Mouse (Mus musculus): Measurements from ENCODE around the gene Daxx.
"Not testable (repeated sequence)": the region's sequence is repeated elsewhere in the genome, so short reads cannot be mapped to it uniquely, and the experiment has no call there.

Gene Daxx

DNA sequence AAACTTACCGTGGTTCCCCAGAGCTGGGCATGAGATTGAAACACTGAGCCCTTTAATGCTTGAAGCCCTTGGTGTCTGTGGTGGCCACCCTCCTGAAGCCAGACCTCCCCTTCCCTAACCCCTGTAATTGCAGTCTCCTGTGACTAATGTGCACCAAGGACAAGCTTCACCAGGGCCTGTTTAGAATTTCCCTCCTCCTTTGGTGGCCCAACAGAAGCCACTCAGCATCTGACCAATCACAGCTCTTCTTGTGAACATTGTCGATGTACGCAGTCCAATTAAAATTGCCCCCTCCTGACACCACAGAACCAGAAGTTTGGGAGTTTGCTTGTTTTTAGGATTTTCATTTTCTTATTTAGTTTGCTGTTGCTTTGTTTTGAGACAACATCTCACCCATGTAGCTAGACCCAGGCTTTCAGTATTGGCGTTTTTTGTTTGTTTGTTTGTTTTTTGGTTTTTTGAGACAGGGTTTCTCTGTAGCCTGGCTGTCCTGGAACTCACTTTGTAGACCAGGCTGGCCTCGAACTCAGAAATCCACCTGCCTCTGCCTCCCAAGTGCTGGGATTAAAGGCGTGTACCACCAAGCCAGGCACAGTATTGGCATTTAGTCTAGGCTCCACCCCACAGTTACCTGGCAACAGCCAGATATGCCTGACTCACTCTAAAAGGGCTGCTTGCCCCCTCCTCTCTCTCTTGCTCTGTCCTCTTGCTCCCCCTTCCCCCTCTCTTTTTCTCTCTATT is 5.1 kb upstream of the Daxx start:
- not testable (repeated sequence) for DNase-seq

DNA sequence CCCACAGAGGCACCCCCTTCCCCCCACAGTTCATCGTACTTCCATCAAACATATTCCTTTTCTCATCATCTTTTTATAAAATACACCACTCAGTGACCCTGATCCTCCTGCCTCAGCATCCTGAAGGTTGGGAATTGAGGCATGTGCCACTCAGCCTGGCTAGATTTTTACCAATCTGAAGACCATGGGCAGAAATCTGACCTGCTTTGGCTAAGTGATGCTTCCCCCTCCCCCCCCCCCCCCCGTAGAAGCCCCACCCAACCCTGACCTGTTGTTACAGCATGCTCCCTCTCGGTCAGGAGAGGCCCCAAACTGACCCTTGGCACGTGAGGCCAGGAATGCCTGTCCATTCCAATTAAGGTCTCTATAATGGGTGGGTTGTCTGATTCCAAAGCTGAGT is 4.4 kb upstream of the Daxx start, which contains the start of gene Platr17:
Platr17 (plus strand) TSS at position 301 of the 400 bp plus-strand sequence.
- not testable (repeated sequence) for DNase-seq

DNA sequence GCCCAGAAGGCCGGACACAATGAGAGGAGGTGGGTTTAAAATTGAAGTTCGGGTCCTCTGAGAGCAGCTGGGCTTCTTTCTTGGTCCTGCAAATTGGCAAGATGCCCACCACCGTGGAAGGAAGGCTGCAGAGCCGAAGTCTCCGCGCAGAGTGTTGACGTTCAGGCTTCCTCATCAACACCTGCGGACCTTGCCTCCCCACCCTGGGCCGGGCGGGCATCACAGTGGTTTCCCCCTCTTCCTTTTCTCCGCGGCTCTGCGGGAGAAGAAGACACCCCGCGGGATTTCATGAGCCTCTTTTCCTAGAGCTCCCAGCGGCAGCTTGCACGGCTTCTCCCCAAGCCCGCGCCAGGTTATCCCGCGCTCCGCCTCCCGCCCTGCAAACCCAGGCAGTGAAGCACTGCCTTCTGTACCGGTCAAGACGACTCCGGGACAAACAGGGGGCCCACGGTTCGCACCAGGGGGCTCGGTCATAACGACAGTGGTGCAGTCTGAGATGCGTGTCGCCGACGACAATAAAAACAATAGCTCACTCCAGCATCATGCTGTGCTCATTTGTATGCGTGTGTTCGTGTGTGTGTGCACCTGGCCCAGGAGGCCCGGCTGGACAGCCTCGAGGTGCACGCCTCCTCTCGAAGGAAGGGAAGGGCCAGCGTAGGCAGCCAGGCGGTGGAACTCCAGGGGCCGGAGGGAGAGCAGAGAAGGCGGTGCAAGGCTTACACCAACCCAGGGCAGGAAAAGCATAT is 710 bp upstream of the Daxx start:
- DNase-seq, result peak; percentile 57

DNA sequence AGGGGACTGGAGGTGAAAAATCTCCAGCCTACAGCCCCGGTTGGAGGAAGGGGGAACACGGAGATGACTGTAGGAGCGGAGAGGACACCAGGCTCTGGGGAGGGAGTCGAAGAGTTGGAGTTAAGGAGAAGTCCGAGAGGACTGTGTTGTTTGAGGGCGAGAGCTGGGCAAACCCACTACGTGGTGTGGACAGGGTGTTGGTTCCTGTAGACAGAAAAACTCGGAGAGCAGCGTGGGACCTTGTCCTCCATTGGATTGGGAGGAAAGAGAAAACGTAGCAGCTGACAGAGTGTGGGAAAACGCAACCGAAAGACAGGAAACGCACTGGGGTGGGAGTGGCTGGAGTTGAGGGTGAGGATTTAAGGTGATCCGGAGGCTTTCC is 646 bp downstream of the Daxx start:
- DNase-seq, result no peak

DNA sequence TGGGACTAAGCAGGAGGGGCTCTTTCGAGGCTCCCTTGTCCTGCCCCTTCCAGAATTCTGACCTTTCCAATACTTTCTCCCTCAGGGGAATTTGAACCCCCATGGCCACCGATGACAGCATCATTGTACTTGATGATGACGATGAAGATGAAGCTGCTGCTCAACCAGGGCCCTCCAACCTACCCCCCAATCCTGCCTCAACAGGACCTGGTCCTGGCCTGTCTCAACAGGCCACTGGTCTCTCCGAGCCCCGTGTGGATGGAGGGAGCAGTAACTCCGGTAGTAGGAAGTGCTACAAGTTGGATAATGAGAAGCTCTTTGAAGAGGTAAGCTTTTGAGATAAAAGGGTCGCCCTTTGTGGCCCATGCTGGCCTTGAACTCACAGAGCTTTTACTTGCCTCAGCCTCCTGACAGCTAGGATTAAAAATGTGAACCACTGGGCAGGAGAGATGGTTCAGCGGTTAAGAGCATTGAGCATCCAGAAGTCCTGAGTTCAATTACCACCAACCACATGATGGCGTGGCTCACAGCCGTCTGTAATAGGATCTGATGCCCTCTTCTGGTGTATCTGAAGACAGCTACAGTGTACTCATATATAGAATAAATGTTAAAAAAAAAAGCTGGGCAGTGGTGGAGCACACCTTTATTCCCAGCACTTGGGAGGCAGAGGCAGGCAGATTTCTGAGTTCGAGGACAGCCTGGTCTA is 1.3 kb downstream of the Daxx start:
- no peak for DNase-seq

DNA sequence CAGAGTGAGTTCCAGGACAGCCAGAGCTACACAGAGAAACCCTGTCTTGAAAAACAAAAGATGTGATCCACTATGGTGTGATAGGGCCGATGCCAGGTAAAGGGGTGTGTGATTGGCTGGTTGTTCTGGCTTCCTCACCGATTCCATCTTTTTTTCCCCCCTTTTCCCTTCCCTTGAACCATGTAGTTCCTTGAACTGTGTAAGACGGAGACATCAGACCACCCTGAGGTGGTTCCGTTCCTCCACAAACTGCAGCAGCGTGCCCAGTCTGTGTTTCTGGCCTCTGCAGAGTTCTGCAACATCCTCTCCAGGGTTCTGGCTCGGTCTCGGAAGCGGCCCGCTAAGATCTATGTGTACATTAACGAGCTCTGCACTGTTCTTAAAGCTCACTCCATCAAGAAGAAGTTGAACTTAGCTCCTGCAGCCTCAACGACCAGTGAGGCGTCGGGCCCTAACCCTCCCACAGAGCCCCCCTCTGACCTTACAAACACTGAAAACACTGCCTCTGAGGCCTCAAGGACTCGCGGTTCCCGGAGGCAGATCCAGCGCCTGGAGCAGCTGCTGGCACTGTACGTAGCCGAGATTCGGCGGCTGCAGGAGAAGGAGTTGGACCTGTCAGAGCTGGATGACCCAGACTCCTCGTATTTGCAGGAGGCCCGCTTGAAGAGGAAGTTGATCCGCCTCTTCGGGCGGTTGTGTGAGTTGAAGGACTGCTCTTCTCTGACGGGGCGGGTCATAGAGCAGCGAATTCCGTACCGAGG is 2.0 kb downstream of the Daxx start:
- no peak for DNase-seq

DNA sequence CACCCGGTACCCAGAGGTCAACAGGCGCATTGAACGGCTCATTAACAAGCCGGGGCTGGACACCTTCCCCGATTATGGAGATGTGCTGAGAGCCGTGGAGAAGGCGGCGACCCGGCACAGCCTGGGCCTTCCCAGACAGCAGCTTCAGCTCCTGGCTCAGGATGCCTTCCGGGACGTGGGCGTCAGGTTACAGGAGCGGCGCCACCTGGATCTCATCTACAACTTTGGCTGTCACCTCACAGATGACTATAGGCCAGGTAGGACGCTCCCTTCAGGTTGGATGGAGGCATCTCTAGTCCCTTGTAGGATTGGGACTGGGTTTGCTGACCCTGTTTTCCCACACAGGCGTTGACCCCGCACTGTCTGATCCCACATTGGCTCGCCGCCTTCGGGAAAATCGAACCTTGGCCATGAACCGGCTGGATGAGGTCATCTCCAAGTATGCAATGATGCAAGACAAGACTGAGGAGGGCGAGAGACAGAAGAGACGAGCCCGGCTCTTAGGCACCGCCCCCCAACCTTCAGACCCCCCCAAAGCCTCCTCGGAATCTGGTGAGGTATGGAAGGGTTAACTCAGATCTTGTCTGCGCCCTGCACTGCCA is 2.7 kb downstream of the Daxx start:
- no peak for DNase-seq

DNA sequence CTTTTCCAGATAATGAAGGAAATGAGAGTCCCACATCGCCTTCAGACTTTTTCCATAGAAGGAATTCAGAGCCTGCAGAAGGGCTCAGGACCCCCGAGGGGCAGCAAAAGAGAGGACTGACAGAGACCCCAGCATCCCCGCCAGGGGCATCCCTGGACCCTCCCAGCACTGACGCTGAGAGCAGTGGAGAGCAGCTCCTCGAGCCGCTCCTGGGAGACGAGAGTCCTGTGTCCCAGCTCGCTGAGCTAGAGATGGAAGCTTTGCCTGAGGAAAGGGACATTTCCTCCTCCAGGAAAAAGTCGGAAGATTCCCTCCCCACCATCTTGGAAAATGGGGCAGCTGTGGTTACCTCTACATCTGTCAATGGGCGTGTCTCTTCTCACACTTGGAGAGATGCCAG is 4.0 kb downstream of the Daxx start:
- no peak for DNase-seq

DNA sequence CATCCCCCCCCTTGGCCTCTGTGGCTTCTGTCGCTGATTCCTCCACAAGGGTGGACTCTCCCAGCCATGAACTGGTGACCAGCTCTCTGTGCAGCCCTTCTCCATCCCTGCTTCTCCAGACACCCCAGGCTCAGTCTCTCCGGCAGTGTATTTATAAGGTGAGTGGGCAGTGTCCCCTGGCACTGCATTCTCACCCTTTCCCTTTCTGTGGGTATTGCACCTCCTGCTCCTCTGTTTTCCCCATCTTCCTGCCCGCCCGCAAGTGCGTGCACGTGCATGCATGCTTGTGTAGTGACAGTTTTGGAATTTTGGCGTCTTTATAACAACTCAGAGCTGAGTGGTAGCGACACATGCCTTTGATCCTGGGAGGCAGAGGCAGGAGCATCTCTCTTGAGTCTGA is 4.7 kb downstream of the Daxx start:
- no peak for DNase-seq

DNA sequence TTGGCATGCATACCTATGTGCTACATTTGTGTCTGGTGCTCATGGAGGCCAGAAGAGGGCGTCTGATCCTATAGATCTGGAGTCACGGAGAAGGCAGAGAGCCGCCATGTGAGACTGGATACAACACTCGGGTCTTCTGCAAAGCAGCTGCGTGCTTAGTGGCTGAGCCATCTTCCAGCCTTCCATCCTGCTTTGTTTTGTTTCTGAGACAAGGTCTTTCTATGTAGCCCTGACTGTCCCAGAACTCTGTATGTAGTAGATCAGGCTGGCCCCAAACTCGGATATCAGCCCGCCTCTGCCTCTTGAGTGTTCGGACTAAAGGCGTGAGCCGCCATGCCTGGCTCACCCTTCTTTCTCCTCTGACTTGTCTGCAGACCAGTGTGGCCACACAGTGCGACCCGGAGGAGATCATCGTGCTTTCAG is 5.8 kb downstream of the Daxx start:
- no peak for DNase-seq

DNA sequence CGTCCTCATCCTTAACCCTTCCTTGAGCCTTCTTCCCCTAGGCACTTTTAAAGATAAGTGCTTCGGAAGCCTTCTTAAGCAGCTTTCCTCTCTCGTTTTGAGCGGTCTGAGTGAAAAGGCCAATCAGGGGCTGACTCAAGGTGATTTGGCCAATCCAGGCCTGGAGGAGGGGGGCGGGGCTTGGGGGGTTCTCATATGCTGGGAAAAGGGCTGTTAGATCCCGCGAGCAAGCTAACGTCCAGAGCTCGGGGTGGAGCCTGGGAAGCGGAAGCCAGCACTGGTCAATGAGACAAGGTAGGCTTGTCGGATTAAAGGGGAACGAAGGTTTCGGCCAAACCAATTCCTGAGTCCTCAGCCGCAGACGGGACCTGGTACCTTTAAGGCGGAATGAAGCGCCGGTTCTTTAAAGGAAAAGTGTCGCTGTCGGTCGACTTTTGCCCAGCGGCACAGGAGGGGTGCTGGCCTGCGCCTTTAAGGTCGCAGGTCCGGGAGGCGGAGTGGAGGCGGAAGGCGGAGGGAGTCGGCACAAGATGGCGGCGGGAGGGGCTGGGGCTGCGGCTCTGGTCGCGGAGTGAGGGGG is 6.5 kb downstream of the Daxx start, which contains the start of the genes Tapbp and Zbtb22:
Tapbp (plus strand) TSS at position 229 of the 580 bp plus-strand sequence.
Zbtb22 (plus strand) TSS at position 234 of the 580 bp plus-strand sequence.
- DNase-seq, result peak; percentile 98

DNA sequence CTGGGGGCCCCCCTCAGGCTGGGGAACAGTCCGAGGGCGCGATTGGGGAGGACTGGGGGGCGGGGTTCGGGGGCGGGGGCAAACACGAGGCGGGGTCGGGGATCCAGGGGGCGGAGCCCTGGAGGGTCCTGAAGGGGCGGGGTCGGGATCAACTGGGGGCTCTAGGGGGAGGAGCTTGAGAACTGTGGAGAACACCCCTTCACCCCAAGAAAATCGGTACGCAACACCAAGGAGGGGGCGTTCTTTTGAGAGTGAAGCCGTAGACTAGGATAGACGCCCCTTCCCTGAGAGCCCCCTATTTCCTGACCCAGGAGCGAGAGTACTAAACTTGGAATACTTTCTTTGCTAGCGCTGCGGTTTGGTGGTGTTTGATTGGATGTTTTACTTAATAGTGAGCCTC is 7.1 kb downstream of the Daxx start:
- DNase-seq, result peak; percentile 89

DNA sequence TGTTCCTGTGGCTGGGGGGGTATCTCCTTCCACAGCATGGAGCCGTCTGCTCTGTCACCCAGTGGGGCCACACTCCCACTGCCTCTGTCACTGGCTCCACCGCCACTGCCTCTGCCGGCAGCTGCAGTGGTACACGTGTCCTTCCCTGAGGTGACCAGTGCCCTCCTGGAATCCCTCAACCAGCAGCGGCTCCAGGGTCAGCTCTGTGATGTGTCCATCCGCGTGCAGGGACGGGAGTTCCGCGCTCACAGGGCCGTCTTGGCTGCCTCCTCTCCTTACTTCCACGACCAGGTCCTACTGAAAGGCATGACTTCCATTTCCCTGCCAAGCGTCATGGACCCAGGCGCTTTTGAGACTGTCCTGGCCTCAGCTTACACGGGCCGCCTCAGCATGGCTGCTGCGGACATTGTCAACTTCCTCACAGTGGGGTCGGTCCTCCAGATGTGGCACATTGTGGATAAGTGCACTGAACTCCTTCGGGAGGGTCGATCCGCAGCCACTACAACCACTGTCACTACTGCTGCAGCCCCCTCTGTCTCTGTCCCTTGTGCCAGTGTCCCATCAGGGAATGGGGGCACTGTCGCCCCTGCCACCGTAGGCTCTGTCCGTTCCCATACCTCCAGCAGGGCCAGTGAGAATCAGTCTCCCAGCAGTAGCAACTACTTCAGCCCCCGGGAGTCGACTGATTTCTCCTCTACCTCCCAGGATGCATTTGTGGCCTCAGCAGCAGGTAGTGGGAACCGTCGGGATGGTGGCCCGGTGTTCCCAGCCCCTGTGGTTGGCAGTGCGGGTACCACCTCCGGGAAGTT is 7.8 kb downstream of the Daxx start:
- DNase-seq, result no peak

DNA sequence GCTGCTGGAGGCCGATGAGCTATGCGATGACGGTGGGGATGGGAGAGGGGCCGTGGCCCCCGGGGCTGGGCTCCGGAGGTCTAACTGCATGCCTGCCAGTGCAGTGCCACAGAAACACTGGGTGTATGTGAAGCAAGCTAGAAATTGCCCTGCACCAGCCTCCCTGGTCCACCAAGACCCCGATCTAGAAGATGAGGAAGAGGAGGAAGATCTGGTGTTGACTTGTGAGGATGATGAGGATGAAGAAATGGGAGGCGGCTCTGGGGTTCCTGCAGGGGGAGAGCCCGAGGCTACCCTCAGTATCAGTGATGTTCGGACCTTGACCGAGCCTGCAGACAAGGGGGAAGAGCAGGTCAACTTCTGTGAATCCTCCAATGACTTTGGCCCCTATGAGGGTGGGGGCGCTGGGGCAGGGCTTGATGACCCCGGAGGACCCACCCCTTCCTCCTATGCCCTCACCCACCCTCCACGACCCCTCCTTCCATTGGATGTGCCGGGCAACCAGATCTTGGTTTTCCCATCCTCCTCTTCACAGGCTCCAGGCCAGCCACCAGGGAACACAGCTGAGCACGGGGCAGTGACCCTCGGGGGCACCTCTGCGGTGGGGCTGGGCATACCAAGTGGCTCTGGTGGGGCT is 8.6 kb downstream of the Daxx start:
- no peak for DNase-seq

DNA sequence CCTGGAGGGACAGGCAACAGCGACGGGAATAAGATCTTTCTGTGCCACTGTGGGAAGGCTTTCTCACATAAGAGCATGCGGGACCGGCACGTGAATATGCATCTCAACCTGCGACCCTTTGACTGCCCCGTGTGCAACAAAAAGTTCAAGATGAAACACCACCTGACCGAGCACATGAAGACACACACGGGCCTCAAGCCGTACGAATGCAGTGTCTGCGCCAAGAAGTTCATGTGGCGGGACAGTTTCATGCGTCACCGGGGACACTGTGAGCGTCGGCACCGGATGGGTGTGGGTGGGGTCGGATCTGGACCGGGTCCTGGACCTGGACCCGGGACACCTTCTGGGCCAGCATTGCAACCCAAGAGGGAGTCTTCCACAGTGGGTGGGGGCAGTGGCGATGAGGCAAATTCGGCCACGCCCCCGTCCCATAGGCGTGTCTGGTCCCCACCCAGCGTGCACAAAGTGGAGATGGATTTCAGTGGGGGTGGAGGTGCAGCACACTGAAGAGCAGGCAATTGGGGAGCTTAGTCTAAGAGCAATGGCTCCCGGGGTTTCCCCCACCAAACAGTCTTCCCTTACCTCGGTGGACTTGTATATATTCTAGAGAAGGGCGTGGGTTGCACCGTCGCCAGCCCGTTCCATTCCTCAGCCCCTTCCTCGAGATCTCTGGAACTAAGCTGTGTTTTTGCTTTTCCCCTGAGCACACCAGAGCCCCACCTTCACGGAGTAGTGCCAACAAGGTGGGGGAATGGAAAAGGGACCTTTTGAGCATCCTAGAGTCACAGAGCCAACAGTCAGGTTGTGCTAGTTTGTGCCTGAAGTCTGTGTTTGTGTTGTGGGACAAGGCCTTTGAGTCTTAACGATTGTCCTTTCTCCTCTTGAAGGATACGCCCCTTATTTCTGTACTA is 9.3 kb downstream of the Daxx start:
- no peak for DNase-seq

DNA sequence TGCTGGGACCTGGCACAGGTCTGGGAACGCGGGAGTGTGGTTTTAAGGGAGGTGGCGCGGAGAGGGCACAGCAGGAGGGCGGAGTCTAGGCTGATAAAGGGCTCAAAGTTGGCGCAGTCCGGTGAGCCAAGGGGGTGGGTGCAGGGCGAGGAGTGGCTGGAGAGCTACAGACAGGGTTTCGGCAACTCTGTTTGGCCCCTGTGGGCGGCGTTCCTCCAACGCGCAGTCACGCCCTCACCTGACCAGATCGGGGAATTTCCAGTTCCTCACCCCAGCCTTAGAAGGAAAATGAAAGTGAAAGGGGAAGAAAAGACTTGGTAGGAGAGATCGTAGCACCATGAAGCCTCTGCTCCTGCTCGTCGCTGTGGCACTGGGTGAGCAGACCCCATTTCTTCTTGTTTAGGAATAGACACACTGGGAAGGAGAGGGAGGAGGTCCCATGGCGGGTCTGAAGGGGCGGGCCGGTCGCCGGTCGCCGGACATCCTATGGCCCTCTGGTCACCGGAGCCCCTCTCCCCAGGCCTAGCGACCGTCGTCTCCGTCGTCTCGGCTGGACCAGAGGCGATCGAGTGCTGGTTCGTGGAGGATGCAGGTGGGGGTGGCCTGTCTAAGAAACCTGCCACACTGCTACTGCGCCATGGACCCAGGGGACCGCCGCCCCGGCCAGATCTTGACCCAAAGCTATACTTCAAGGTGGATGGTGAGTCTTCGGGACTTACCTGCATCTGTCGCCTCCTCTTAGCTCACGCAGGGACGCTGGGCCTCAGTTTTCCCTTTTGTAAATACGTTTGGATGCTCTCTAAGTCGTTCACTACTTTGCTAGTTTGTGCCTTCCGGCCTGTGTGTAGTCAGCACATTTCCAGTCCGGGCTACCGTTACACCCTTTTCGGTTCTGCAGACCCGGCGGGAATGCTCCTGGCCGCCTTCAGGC is 10.4 kb downstream of the Daxx start:
- DNase-seq, result peak; percentile 67

DNA sequence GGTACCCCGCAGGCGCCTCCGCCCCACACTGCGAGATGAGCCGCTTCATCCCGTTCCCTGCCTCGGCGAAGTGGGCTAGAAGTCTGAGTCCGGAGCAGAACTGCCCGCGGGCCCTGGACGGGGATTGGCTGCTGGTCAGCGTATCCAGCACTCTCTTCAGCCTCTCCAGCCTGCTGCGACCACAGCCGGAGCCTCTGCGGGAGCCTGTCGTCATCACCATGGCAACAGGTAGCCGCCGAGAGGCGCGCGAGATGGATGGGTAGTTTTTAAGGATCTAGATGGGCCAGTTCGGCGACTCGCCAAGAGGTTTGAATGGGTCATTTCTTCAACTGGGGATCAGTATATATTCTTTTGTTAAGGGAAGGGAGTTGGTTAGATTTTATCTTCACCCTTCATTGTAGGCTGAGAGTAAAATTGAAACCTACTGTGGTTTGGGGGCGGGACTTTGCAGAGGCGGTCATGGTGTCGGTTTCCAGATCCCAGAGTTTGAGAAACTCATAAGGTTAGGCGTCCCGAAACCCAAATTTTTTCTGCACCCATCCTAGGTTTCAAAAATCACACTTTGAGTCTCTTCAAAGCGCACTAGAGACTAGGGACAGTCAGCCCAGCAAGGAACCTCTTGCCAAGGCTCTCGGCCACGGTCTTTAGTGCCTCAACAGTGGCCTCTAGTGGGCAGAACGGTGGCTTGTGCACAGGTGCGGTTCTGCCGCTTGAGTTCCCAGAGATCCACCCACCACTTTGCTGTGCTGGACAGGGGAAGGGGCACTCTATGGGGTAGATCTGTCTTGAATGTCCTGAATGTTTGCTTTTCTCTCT is 11.3 kb downstream of the Daxx start:
- DNase-seq, result peak; percentile 90
